Mouse (Mus musculus) spleen, adult 2 months (tissue): ENCODE data around the gene Stpg3. TPM values are rescaled to one million over a fixed set of nuclear protein-coding genes. Genes with fewer than 3 reads are reported as not detected.

ENCODE experiments used
- DNase-seq, 2 experiments: peaks; one replicate each; pipeline versions ENCODE4 v3.0.0 to v3.0.0-alpha.2; 2012 to 2021; ENCODE audit warnings: low spot score in 2 of 2, low read depth in 1 of 2
- H3K27ac ChIP-seq: fragments of 200-500 bp; 2 replicates; pipeline ENCODE4 v1.5.1; 2012; ENCODE audit warnings: low read length, inconsistent platforms; ENCODE audit not compliant: insufficient read depth
- H3K27me3 ChIP-seq: fragments of 200-500 bp; 2 replicates; pipeline ENCODE4 v1.6.1; 2012; ENCODE audit warnings: mild to moderate bottlenecking, moderate library complexity, low read length, inconsistent platforms; ENCODE audit not compliant: control insufficient read depth, insufficient read depth
- H3K36me3 ChIP-seq: fragments of 200-500 bp; 2 replicates; pipeline ENCODE4 v1.6.1; 2012; ENCODE audit warnings: mild to moderate bottlenecking, low read length, inconsistent platforms; ENCODE audit not compliant: control insufficient read depth, insufficient read depth
- H3K4me1 ChIP-seq: fragments of 200-500 bp; 2 replicates; pipeline ENCODE4 v1.6.1; 2011; ENCODE audit warnings: inconsistent platforms; ENCODE audit not compliant: control insufficient read depth, insufficient read depth, insufficient read length
- H3K4me3 ChIP-seq: fragments of 200-500 bp; 2 replicates; pipeline ENCODE4 v1.5.1; 2011; ENCODE audit warnings: mild to moderate bottlenecking, inconsistent platforms; ENCODE audit not compliant: insufficient read depth, insufficient read length; ENCODE audit errors: extremely low read depth
- CTCF ChIP-seq: fragments of 200-500 bp; IDR thresholded peaks from 2 replicates; pipeline ENCODE4 v1.5.1; 2011; ENCODE audit warnings: mild to moderate bottlenecking, inconsistent platforms; ENCODE audit not compliant: insufficient read depth, insufficient read length, insufficient replicate concordance; ENCODE audit errors: extremely low read depth
- POLR2A ChIP-seq: fragments of 200-500 bp; IDR thresholded peaks from 2 replicates; pipeline ENCODE4 v1.6.1; 2011; ENCODE audit warnings: low read depth, low read length, inconsistent platforms
- WGBS: fragments of 180-500 bp; shearing (Covaris S2); methylation state at CpG from one replicate; pipeline ENCODE4 v1.1.7; 2018; 5-methylcytosine and 5-hydroxymethylcytosine counted together
- polyA plus RNA-seq: library from polyadenylated mRNA; depleted of rRNA; stranded (reverse); fragments of >200 nt; gene quantifications from 2 replicates; pipeline ENCODE4 v1.2.3, GENCODE M21; 2012

The Stpg3 gene
- polyA plus RNA-seq, 1 experiment, result not detected

DNA sequence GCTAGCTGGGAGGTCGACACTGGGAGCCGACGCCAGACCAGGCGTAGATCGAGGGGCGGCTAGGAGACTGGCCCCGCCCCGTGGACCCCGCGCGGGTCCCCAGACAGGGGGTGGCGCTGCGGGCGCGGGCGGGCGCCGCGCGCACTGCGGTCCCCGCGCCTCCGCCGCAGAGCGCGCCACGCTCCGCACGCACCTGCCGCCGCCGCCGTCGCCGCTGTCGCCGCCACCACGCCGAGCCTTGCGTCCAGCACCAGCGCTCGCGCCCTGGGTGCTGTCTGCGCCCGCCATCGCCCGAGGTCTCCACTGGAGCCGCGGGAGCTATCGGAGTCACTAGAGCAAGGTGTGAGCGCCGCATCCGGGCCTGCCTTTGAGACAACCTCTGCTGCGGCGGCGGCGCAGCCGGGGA, 27.7 kb upstream of the Stpg3 start, which contains the start of the genes Rnf208 and Cysrt1:
TSS of gene Rnf208 (plus strand) at position 155 of the 406 bp plus-strand sequence.
TSS of gene Cysrt1 (minus strand) at position 352 of the 406 bp plus-strand sequence.
- peaks cover 11% of the 10 kb centered on the region for H3K27me3 ChIP-seq
- no peak for DNase-seq
- WGBS, result 2% methylated on average over 50 of the region's 59 CpGs
- H3K36me3 ChIP-seq, result no peaks in the 10 kb centered on the region; the same call in 1 of the 2 replicates
- peak within 1 kb of the TSS; percentile 40; the same call in 1 of the 2 replicates for H3K4me3 ChIP-seq
- H3K27ac ChIP-seq, result no peak within 1 kb of the TSS
- no peak for TF ChIP-seq CTCF
- no peak for TF ChIP-seq POLR2A
- peaks cover 9% of the 10 kb centered on the region for H3K4me1 ChIP-seq

GRCm38 (mm10) chr2:25241438-25241775, 27.0 kb upstream of the Stpg3 start:
- H3K27me3 ChIP-seq, result peaks cover 11% of the 10 kb centered on the region
- peaks cover 9% of the 10 kb centered on the region for H3K4me1 ChIP-seq
- no peak overlapping the region for H3K27ac ChIP-seq
- H3K36me3 ChIP-seq, result no peaks in the 10 kb centered on the region
- H3K4me3 ChIP-seq, result no peak overlapping the region
- TF ChIP-seq POLR2A, result no peak
- TF ChIP-seq CTCF, result no peak
- no peak for DNase-seq
- 13% methylated on average over 6 of the region's 6 CpGs for WGBS

- WGBS, result 3% methylated on average over 29 of the region's 29 CpGs
- H3K27ac ChIP-seq, result no peak overlapping the region
- H3K4me1 ChIP-seq, result peaks cover 9% of the 10 kb centered on the region
- H3K4me3 ChIP-seq, result peak overlapping the region; percentile 53; the same call in 1 of the 2 replicates
- H3K27me3 ChIP-seq, result peaks cover 11% of the 10 kb centered on the region
- no peak for DNase-seq
- no peaks in the 10 kb centered on the region for H3K36me3 ChIP-seq
- no peak for TF ChIP-seq POLR2A
- TF ChIP-seq CTCF, result no peak
Measured at GRCm38 (mm10) chr2:25240723-25241437, 26.4 kb upstream of the Stpg3 start.

- Histone ChIP-seq H3K27me3 (peaks cover 11% of the 10 kb centered on the region), H3K36me3 (no peaks in the 10 kb centered on the region), H3K4me3 (no peak overlapping the region), H3K27ac (no peak overlapping the region), H3K4me1 (peaks cover 9% of the 10 kb centered on the region)
- WGBS, result 71% methylated on average over 8 of the region's 8 CpGs
- no peak for TF ChIP-seq CTCF
- TF ChIP-seq POLR2A, result no peak
- DNase-seq, result no peak
Measured at GRCm38 (mm10) chr2:25240310-25240709, 25.9 kb upstream of the Stpg3 start.

DNA sequence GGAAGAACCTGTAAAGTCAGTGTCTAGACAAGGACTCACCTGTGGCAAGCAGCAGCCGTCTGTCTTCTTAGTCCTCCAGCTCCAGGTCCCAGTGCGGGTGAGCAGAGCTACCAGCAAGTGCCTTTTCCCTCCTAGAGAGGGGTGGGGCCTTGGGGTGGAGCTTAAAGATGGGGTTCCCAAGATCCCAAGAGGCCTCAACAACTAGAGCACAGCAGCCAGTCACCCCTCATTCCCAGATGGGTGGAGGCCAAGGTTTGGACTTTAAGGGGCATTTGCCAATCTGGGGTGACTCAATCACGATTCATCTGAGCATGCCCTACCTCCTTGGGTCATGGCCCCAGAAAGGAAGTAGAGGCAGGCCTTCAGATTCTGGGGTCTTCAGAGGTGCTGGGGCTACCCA, 25.3 kb upstream of the Stpg3 start:
- H3K36me3 ChIP-seq, result no peaks in the 10 kb centered on the region
- DNase-seq, result no peak
- H3K4me3 ChIP-seq, result no peak overlapping the region
- 78% methylated on average over 3 of the region's 3 CpGs for WGBS
- peaks cover 11% of the 10 kb centered on the region for H3K27me3 ChIP-seq
- no peak overlapping the region for H3K27ac ChIP-seq
- H3K4me1 ChIP-seq, result peaks cover 9% of the 10 kb centered on the region
- TF ChIP-seq CTCF (no peak), POLR2A (no peak)

DNA sequence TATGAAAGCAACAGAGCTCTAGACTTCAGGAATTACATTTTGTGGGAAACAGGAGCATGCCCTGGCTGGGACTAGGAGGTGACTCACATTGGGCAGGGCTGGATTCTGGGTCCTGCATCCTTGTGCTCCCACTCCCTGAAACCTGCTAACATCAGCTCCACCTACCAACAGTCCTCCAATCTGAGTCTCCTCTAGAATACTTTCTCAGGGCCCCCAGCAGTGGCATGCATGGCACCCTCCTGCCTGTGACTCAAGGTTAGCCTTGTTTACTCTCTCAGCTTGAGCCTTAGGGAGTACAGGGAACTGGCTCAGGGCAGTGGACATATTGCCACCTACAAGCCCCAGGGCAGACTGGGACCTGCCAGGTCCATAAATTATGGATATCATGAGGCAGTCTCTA, 23.7 kb upstream of the Stpg3 start:
- Histone ChIP-seq H3K4me3 (no peak overlapping the region), H3K4me1 (peaks cover 9% of the 10 kb centered on the region), H3K27ac (no peak overlapping the region), H3K27me3 (peaks cover 11% of the 10 kb centered on the region), H3K36me3 (no peaks in the 10 kb centered on the region)
- TF ChIP-seq POLR2A (no peak), CTCF (no peak)
- DNase-seq, result no peak

DNA sequence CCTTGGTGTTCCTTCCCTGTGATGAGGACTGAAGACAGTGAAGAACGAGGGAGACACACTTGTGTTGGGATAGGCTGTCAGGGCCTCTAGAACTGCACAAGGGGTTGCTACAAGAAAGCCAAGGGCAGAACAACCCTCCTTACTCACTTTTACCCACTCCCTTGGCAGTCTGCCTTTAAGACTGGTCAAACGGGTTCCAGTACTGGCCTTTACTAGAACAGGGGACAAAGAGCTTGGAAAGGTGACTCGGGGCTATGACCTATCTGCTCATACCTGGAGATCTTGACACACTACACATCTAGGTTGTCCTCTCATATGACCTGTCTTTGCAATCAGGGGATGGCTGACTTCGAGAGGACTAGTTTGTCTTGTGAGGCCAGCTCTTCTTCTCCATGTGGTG, 23.1 kb upstream of the Stpg3 start:
- DNase-seq, result no peak
- H3K36me3 ChIP-seq, result no peaks in the 10 kb centered on the region
- no peak overlapping the region for H3K27ac ChIP-seq
- WGBS, result 68% methylated on average over 4 of the region's 4 CpGs
- peaks cover 9% of the 10 kb centered on the region for H3K27me3 ChIP-seq
- TF ChIP-seq POLR2A (no peak), CTCF (no peak)
- peaks cover 9% of the 10 kb centered on the region for H3K4me1 ChIP-seq
- no peak overlapping the region for H3K4me3 ChIP-seq
